Mouse (Mus musculus) ovary, postnatal 10 days (tissue): ENCODE measurements at regions not wholly inside any gene's neighbourhood (a gene's known extent, or its start where the extent isn't known, plus 50 kb on each side); places are given as distances from the start of the nearest gene placed in this dataset.

ENCODE experiments used
- DNase-seq: peaks from one replicate; pipeline ENCODE4 v3.0.0; 2022; ENCODE audit warnings: low spot score

DNA sequence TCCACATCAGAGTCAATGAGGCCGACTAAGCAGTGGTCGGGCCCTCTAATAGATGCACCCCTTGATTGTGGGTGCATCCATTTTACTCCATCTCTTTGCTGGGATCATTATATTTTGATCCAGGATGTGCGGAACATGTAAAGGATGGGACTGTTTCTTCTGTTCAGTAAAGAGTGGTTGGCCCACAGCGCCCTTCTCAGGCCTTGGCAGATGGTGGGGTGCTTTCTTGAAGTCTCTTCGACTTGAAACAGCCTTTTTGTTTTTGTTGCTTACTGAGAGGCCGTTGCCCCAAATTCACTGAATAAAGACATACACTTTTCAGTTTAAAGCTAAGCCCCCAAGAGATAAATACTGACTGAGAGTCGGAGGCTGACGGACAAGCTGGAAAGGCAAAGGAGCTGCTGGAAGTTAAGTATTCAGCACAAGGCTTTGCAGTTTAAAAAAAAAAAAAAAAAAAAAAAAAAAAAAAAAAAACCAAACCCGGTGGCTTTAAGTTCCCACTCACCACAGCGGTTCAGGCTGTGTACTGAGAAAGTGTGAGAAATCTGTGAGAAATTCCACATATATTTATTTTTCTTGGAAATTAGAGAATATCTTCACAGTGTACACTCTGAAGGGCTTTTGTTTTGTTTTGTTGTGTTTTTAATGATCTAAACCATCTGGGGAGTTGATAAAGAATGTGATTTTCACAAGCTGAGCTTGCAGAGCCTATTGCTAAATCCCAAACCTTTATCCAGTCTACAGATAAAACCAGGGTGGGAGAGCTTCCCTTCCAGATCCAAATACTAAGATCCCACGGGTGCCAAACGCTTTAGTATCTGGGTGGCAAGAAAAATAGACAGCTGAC lies 285.3 kb upstream of the Mpdz start:
- DNase-seq, result no peak

GRCm38 (mm10) chr4:81726761-81727723 lies 284.4 kb upstream of the Mpdz start:
- no peak for DNase-seq

DNA sequence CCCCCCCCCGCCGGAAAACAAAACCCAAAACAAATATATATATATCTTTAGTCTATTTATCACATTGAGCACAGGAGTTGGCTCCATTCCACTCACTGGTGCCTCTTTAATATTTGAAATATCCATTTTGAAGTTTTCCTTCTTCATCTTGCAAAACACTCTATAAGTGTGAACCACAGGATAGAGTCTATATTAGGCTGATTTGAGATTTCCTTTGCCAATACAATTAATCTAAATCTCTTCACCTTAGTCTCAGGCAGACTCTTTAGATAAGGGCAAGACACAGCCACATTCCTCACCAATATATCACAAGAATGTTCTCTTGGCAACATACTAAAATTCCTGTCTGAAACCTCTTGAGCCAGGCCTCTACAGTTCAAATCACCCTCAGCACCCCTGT lies 282.1 kb upstream of the Mpdz start:
- no peak for DNase-seq

- DNase-seq, result no peak
These were observed 269.8 kb upstream of the Mpdz start for GRCm38 (mm10) chr4:81712378-81712777.

DNA sequence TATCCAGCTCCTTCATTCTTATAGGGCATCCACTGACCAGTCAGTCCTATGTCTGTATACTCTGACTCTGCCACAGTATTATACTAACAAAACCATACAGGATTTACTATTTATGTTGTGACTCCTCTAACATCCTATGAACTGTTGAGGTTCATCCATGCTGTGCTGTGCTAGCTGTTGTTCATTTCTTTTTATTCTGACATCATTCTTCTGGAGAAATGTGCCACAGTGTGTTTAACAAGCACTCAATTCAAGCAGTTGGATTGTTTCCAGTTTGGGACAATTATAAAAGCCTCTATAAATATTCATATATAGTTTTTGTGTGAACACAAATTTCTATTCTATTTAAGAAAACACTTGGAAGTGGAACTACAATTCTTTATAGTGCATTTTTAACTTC lies 252.6 kb upstream of the Mpdz start:
- no peak for DNase-seq

- DNase-seq, result no peak
These were observed 234.6 kb upstream of the Mpdz start for GRCm38 (mm10) chr4:81677205-81677604.

GRCm38 (mm10) chr4:81674871-81675270 lies 232.3 kb upstream of the Mpdz start:
- no peak for DNase-seq

DNA sequence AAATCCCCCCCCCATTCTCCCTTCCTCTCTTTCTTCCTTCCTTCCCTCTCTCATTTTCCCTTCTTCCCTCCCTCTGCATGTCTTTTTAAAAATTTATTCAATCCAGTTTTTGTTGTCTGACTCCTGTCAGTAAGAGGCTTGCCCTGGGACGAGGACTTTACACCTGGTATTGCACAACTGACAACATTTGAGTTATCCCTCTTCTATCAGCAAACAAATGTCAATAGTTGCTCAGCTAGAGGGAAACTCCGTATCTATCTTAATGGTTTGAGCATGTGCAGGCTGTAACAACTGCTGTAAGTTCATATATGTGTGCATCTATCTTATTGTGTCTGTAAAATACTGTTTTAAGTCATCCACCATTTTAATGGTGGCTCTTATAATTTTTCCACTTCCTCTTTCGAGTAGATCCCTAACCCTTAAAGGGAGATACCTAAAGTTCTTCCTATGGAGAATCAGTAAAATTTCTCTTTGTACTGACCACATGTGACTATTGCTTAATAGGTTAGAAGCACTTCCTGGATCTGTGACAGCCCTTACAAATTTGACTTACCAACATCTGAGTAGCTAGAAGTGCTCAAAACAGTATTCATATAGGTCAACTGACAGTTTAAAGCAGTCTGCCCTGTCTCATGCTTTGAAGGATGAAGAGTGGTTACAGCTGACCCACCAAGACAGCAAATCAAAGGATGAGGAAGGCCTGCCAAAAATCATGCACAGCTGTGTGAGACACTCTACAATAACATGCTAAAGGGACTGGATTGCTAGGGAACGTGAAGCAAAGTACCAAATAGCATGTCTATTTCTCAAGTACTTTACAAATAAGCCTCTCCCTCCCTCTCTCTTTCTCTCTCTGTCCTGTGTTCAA lies 231.0 kb upstream of the Mpdz start:
- DNase-seq, result no peak

DNA sequence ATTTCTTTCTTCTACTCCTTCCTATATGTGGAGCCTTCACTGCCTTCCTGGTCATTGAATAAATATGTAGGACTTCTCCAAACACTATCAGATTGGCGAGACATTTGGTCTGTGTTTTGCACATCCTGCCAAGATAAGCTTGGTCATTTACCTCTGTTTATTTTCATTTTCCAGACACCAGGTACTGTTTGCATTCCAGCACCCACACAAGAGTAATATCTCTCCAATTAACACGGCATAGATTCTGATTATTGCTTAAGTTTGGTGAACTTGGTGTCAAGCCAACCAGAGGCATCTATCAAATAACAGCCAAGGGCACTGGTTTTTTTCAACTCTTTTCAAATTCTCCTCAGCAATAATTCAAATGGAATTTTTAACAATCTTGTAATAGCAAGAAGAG lies 229.4 kb upstream of the Mpdz start:
- no peak for DNase-seq

GRCm38 (mm10) chr4:81669181-81669580 lies 226.6 kb upstream of the Mpdz start:
- no peak for DNase-seq

GRCm38 (mm10) chr4:81661096-81661495 lies 218.5 kb upstream of the Mpdz start:
- DNase-seq, result no peak

- no peak for DNase-seq
These were observed 185.8 kb upstream of the Mpdz start for GRCm38 (mm10) chr4:81628496-81628828.

DNA sequence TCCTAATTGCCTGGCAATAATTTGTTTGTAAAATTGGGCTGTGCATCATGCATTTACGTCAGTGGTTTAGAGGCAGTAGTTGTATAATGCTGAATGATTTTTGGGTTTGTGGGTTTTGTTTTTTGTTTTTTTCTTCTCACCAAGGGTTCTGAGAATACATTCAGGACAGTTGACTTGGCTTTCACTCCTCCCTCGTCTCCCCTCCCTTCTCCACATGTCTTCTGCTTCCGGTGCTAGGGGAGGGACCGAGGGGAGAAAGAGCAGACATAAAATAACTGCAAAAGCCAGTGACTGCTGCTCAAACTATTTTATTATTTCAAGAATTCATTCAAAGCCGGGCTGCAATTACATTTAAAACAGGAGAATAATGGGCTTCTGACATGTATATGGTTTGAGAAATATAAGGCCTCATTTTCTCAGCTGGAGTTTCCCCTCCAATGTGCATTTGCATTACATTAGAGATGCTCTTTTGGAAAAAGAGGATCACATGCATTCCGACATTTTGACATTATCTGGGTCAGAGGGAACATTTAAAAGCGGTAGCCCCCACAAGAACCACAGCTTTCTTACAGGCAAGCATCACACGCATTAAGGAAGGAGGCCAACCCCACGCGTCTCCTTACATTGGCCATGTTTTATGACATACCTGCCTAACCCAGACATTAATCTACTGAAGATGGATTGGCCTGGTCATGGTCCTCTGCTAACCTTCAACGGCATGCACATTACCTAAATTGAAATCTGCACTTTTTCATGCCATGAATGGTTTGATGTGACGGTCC lies 185.3 kb upstream of the Mpdz start:
- DNase-seq, result no peak

- DNase-seq, result no peak
These were observed 182.8 kb upstream of the Mpdz start for GRCm38 (mm10) chr4:81625348-81625934.

DNA sequence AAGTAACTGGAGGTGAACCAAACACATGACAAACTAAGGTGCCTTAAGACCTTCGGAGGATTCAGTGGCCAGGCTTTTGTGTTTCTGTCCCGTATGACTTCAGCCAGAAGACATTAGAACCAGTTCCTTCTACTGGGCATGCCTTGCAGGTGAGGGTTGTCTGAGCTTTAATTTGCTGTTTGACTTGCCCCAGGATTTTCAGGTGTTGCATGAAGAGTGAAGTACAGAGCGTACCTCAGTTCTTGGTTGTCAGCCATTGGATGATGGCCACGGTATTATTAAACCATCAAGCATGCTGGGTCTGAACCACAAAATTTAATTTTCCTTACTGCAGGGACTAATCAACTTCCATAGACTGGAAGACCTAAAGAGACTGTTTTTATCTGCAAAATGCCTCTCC lies 181.5 kb upstream of the Mpdz start:
- DNase-seq, result no peak

DNA sequence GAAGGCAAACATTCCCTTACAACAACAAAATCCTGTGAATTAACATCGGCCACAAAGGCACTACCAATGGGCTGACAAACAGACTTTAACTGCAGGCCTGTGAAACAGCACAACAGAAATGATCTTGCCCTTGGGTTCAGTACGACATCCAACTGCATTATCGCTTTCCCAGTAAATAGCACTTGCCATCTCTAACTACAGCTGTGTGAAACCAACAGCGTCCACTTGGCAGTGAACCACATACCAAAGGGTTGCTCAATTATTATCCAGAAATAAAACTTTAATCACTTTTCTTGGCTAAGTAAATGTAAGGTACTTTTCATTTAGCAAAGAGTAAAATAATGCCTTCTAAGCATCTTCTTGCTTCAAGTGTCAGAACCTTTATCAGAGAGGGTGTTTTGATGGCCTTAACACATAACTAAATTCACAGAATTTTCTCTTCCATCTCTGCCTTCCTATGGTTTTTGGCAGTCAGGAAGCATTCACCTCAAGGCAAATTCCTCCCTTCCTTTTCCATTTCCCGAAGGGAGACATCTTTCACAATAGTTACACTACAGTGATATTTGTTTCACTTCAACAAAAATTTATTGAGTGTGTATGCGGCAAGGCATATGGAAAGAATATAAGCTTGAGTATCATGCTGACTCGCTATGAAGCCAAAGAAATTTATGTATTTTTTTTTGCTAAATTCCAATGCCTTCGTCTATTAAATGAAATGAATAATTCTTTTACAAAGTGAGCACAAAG lies 178.9 kb upstream of the Mpdz start:
- DNase-seq, result no peak

- no peak for DNase-seq
These were observed 174.6 kb upstream of the Mpdz start for GRCm38 (mm10) chr4:81617191-81617590.

DNA sequence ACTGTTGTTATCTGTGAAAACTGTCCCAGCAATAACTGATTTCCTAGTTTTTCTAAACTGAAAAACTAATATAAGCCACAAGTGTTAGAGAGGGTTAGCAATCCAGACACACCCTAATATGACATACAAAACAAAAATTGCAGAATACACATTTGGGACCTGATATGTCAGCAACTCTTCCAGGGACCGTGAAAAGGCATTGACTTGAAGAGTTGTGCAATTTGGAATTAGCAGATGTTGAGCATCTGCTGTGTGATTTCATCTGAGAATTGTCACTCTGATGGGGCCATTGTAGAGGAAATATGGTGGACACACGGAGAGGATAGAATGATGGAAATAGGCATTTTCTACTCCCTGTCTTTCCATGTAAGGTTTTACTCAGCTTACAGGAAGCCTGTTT lies 168.6 kb upstream of the Mpdz start:
- DNase-seq, result no peak

- no peak for DNase-seq
These were observed 157.8 kb upstream of the Mpdz start for GRCm38 (mm10) chr4:81600396-81600795.

DNA sequence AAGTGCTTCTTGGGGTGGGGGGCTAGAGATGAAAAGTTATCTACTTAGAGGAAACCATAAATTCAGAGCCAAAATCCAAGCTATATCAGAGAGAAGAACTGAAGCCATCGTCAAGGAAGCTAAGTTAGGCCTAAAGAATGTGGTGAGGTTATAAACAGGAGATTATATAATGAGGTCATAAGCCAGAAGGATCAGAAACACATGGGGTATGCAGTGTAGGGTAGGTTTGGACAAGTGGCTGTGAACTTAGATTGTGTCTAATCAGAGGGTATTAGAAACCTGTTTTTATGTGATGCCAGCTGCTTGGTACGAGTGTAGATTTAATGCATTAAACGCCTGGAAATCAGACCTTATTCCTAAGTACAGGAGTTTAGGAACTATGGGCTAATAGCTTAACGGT lies 154.8 kb upstream of the Mpdz start:
- DNase-seq, result no peak
